Mouse (Mus musculus) kidney, adult 2 months (tissue): ENCODE results near the gene Wfdc18.

ENCODE experiments used
- CTCF ChIP-seq: fragments of 200-500 bp; conservative IDR thresholded peaks from 2 replicates; pipeline ENCODE4 v1.5.1; 2011; ENCODE audit warnings: low read depth, mild to moderate bottlenecking, control low read depth, low read length, moderate library complexity, mixed read lengths; ENCODE audit not compliant: insufficient read depth, insufficient read length
- POLR2A ChIP-seq: fragments of 200-500 bp; IDR thresholded peaks from one replicate; pipeline ENCODE4 v1.6.1; 2011; ENCODE audit warnings: low read depth, low read length, control low read depth

GRCm38 (mm10) chr11:83712671-83713070, 3.9 kb downstream of the Wfdc18 start:
- TF ChIP-seq POLR2A (no peak), CTCF (no peak)
